Mouse (Mus musculus): ENCODE data around the gene C7. TPM values are rescaled to one million over a fixed set of nuclear protein-coding genes. Genes with fewer than 3 reads are reported as not detected.
A peak's percentile ranks its signal among the peaks of the same experiment; 100 is the strongest.

C7 gene
- polyA plus RNA-seq (2012; rRNA removed), result 0.08 and 0.66 TPM in 2 replicates

DNA sequence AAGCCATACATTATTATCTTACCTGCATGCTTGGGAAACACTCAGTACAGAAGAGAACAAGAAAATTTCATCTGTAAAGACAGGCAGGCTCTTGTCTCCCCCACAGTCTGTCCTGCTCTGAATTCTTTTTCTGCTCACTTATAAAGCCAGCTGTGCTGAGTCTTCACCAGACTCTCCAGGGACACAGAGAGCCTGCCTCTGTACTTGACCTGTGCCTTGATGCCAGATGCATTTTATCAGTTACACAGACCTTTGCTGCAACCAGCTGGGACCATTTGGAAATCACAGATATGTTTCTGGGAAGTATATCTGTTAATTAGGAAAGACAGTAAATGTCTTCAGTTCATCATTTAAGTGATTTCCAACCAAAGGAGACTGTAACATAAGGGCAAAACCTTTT, at the start of gene C7:
C7 (minus strand) TSS at position 106 of the 400 bp plus-strand sequence.
- H3K4me1 ChIP-seq (ENCODE audit: control insufficient read depth, insufficient read depth, insufficient read length, low read length), result no peaks in the 10 kb centered on the region
- H3K4me3 ChIP-seq (ENCODE audit: low read depth, low read length), result no peak within 1 kb of the TSS
- H3K36me3 ChIP-seq (ENCODE audit: control insufficient read depth, insufficient read depth, low read length), result no peaks in the 10 kb centered on the region
- H3K27ac ChIP-seq (ENCODE audit: insufficient read depth, low read depth, low read length), result no peak within 1 kb of the TSS
- no peaks in the 10 kb centered on the region for H3K27me3 ChIP-seq (ENCODE audit: control insufficient read depth, insufficient read depth, low read length)
- TF ChIP-seq CTCF (IDR thresholded peaks at IDR 0.05; ENCODE audit: extremely low read depth, insufficient read length, insufficient replicate concordance, low read depth, low read length) (no peak), POLR2A (IDR thresholded peaks at IDR 0.05; ENCODE audit: low read depth, low read length) (no peak)

- 84% methylated on average over 3 of the region's 3 CpGs for WGBS
- H3K27ac ChIP-seq (ENCODE audit: insufficient read depth, low read depth, low read length), result no peak overlapping the region
- H3K27me3 ChIP-seq (ENCODE audit: control insufficient read depth, insufficient read depth, low read length), result no peaks in the 10 kb centered on the region
- peaks cover 2% of the 10 kb centered on the region; the same call in 1 of the 2 replicates for H3K36me3 ChIP-seq (ENCODE audit: control insufficient read depth, insufficient read depth, low read length)
- H3K4me1 ChIP-seq (ENCODE audit: control insufficient read depth, insufficient read depth, insufficient read length, low read length), result peaks cover 2% of the 10 kb centered on the region; the same call in 1 of the 2 replicates
- no peak overlapping the region for H3K4me3 ChIP-seq (ENCODE audit: low read depth, low read length)
- TF ChIP-seq CTCF (IDR thresholded peaks at IDR 0.05; ENCODE audit: extremely low read depth, insufficient read length, insufficient replicate concordance, low read depth, low read length) (no peak), POLR2A (IDR thresholded peaks at IDR 0.05; ENCODE audit: low read depth, low read length) (no peak)
These were observed 49.1 kb upstream of the C7 start for GRCm38 (mm10) chr15:5112651-5113050.

- peak overlapping the region; percentile 87 for H3K27ac ChIP-seq (ENCODE audit: insufficient read depth, low read depth, low read length)
- no peak overlapping the region for H3K4me3 ChIP-seq (ENCODE audit: low read depth, low read length)
These were observed 45.1 kb upstream of the C7 start for GRCm38 (mm10) chr15:5108655-5109040.

GRCm38 (mm10) chr15:5107686-5108654, 44.4 kb upstream of the C7 start, which contains the start of gene Card6:
Card6 (minus strand) TSS chr15:5108539.
- Histone ChIP-seq H3K27ac (ENCODE audit: insufficient read depth, low read depth, low read length) (peak within 1 kb of the TSS; percentile 87), H3K4me1 (ENCODE audit: control insufficient read depth, insufficient read depth, insufficient read length, low read length) (no peaks in the 10 kb centered on the region), H3K27me3 (ENCODE audit: control insufficient read depth, insufficient read depth, low read length) (no peaks in the 10 kb centered on the region), H3K36me3 (ENCODE audit: control insufficient read depth, insufficient read depth, low read length) (peaks cover 9% of the 10 kb centered on the region), H3K4me3 (ENCODE audit: low read depth, low read length) (peak within 1 kb of the TSS; percentile 70)
- 39% methylated on average over 21 of the region's 21 CpGs for WGBS
- no peak for TF ChIP-seq CTCF (IDR thresholded peaks at IDR 0.05; ENCODE audit: extremely low read depth, insufficient read length, insufficient replicate concordance, low read depth, low read length)
- no peak for TF ChIP-seq POLR2A (IDR thresholded peaks at IDR 0.05; ENCODE audit: low read depth, low read length)

More at GRCm38 (mm10) chr15:5108655-5109040, 45.1 kb upstream of the C7 start:
- Histone ChIP-seq H3K4me1 (ENCODE audit: control insufficient read depth, insufficient read depth, insufficient read length, low read length) (no peaks in the 10 kb centered on the region), H3K36me3 (ENCODE audit: control insufficient read depth, insufficient read depth, low read length) (peaks cover 9% of the 10 kb centered on the region), H3K27me3 (ENCODE audit: control insufficient read depth, insufficient read depth, low read length) (no peaks in the 10 kb centered on the region)
- WGBS, result 53% methylated on average over 3 of the region's 3 CpGs
- TF ChIP-seq POLR2A (IDR thresholded peaks at IDR 0.05; ENCODE audit: low read depth, low read length) (no peak), CTCF (IDR thresholded peaks at IDR 0.05; ENCODE audit: extremely low read depth, insufficient read length, insufficient replicate concordance, low read depth, low read length) (no peak)

- Histone ChIP-seq H3K4me3 (ENCODE audit: low read depth, low read length) (no peak overlapping the region), H3K27me3 (ENCODE audit: control insufficient read depth, insufficient read depth, low read length) (no peaks in the 10 kb centered on the region), H3K27ac (ENCODE audit: insufficient read depth, low read depth, low read length) (no peak overlapping the region), H3K4me1 (ENCODE audit: control insufficient read depth, insufficient read depth, insufficient read length, low read length) (no peaks in the 10 kb centered on the region), H3K36me3 (ENCODE audit: control insufficient read depth, insufficient read depth, low read length) (peaks cover 9% of the 10 kb centered on the region)
- 49% methylated on average over 2 of the region's 2 CpGs for WGBS
- TF ChIP-seq POLR2A (IDR thresholded peaks at IDR 0.05; ENCODE audit: low read depth, low read length) (no peak), CTCF (IDR thresholded peaks at IDR 0.05; ENCODE audit: extremely low read depth, insufficient read length, insufficient replicate concordance, low read depth, low read length) (no peak)
These were observed 42.8 kb upstream of the C7 start for GRCm38 (mm10) chr15:5106293-5106692.

DNA sequence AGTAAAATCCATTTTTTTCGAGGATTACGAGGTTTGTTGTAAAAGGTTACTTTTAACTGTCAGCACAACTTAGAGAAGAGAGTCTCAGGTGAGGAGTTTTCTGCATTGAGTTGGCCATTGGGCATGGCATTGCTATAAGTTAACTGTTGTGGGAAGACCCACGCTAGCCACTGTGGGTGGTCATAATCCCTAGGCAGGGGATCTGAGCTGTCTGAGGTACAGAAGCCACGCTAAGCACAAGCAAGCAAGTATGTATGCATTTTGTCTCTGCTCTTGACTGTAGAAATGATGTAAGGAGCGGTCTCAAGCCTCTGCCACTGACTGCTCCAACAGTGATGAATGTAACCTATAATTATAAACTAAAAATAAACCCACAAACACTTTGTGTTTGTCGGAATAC, 42.4 kb upstream of the C7 start:
- TF ChIP-seq POLR2A (IDR thresholded peaks at IDR 0.05; ENCODE audit: low read depth, low read length) (no peak), CTCF (IDR thresholded peaks at IDR 0.05; ENCODE audit: extremely low read depth, insufficient read length, insufficient replicate concordance, low read depth, low read length) (no peak)
- Histone ChIP-seq H3K27me3 (ENCODE audit: control insufficient read depth, insufficient read depth, low read length) (no peaks in the 10 kb centered on the region), H3K27ac (ENCODE audit: insufficient read depth, low read depth, low read length) (no peak overlapping the region), H3K4me3 (ENCODE audit: low read depth, low read length) (no peak overlapping the region), H3K4me1 (ENCODE audit: control insufficient read depth, insufficient read depth, insufficient read length, low read length) (no peaks in the 10 kb centered on the region), H3K36me3 (ENCODE audit: control insufficient read depth, insufficient read depth, low read length) (peaks cover 9% of the 10 kb centered on the region)
- 82% methylated on average over 6 of the region's 6 CpGs for WGBS

DNA sequence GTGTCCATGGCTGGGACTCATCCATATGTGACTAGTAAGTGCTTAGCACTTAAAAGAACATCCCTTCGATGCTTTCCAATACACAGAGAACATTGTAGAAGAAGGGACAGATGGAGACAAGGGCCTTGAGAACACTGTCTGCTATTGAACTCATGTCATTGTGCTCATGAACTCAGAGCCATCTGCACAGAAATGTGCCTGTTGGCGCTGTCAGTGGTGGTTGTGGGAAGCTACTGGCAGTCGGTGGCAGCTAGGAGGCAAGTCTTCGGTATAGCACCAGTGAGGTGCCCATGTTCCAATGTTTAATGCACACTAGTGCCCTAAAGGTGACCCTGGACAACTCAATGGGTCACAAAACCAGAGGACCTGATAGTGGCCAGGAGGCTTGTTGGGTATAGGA, 38.8 kb upstream of the C7 start:
- Histone ChIP-seq H3K4me3 (ENCODE audit: low read depth, low read length) (no peak overlapping the region), H3K27ac (ENCODE audit: insufficient read depth, low read depth, low read length) (no peak overlapping the region), H3K4me1 (ENCODE audit: control insufficient read depth, insufficient read depth, insufficient read length, low read length) (no peaks in the 10 kb centered on the region), H3K36me3 (ENCODE audit: control insufficient read depth, insufficient read depth, low read length) (peaks cover 23% of the 10 kb centered on the region), H3K27me3 (ENCODE audit: control insufficient read depth, insufficient read depth, low read length) (no peaks in the 10 kb centered on the region)
- no peak for TF ChIP-seq CTCF (IDR thresholded peaks at IDR 0.05; ENCODE audit: extremely low read depth, insufficient read length, insufficient replicate concordance, low read depth, low read length)
- no peak for TF ChIP-seq POLR2A (IDR thresholded peaks at IDR 0.05; ENCODE audit: low read depth, low read length)
- 94% methylated on average over 4 of the region's 4 CpGs for WGBS
